Mouse (Mus musculus) embryo, embryonic 11 days (tissue): ENCODE data around the gene Bcl10.
"Not testable (repeated sequence)": the region's sequence is repeated elsewhere in the genome, so short reads cannot be mapped to it uniquely, and the experiment has no call there.

ENCODE experiments used
- DNase-seq: peaks from one replicate; pipeline ENCODE4 v3.0.0-alpha.2; 2015

Bcl10 gene

GRCm38 (mm10) chr3:145951287-145952165 is 28.9 kb downstream of the Bcl10 start:
- no peak for DNase-seq

- DNase-seq: no peak
These were observed 30.3 kb downstream of the Bcl10 start for GRCm38 (mm10) chr3:145952945-145953344.

- DNase-seq: no peak
These were observed 30.8 kb downstream of the Bcl10 start for GRCm38 (mm10) chr3:145953411-145953810.

GRCm38 (mm10) chr3:145959824-145960223 is 37.2 kb downstream of the Bcl10 start:
- DNase-seq: no peak

- DNase-seq: no peak
These were observed 39.8 kb downstream of the Bcl10 start for GRCm38 (mm10) chr3:145962411-145962810.

- peak; percentile 47 for DNase-seq
These were observed 40.8 kb downstream of the Bcl10 start for GRCm38 (mm10) chr3:145963101-145964017.

- DNase-seq: peak; percentile 55
These were observed 41.4 kb downstream of the Bcl10 start for GRCm38 (mm10) chr3:145964018-145964387.

GRCm38 (mm10) chr3:145964473-145964872 is 41.9 kb downstream of the Bcl10 start:
- DNase-seq: peak; percentile 71

- not testable (repeated sequence) for DNase-seq
These were observed 43.0 kb downstream of the Bcl10 start for GRCm38 (mm10) chr3:145965583-145965982.

- DNase-seq: no peak
These were observed 44.2 kb downstream of the Bcl10 start for GRCm38 (mm10) chr3:145966806-145967205.

GRCm38 (mm10) chr3:145969031-145969501 is 46.5 kb downstream of the Bcl10 start:
- peak; percentile 32 for DNase-seq

GRCm38 (mm10) chr3:145971501-145971900 is 48.9 kb downstream of the Bcl10 start:
- DNase-seq: no peak

- no peak for DNase-seq
These were observed 52.4 kb downstream of the Bcl10 start for GRCm38 (mm10) chr3:145974986-145975385.
